Mouse (Mus musculus): ENCODE data around the gene Canx.

DNA sequence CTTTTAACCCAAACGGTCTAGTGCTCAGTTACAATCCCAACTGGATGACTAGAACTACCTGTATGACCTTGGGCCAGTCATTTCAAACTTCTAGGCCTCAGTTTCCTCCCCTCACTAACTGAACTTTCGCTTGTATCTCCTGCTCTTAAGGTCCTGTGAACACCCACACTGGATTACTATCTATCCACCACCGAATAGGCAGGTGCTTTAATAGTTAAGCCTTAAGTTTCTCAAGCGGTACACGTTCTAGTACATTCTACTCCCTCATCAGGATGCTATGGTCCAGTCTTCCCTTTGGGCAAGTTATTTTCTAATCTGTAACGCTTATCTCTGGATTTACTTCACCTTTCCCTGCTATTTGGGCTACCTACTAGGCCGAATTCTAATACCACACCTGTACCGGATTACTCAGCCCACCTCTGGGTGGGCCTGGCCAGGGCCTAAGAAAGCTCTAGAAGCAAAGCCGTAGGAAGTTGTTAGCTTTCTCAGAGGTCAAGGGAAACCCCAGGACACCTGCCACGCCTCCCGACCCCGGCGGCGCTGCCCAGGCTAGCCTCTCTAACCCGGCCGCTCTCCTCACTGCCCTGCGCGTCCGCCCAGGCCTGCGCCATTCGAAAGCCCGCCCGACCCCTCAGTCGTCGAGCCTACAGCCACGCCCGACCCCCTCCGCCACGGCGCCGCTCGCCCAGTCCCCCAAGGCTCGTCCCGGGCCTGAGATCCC lies 562 bp downstream of the Canx start:
- TF ChIP-seq CTCF (IDR thresholded peaks at IDR 0.05; ENCODE audit: extremely low read depth, insufficient read depth, low read length) (no peak), POLR2A (IDR thresholded peaks at IDR 0.05; ENCODE audit: extremely low read depth, insufficient read depth, low read length) (no peak)

Measured in cortical plate, adult 2 months (tissue).